Mouse (Mus musculus): Measurements from ENCODE around the gene Otub1.

Gene Otub1

DNA sequence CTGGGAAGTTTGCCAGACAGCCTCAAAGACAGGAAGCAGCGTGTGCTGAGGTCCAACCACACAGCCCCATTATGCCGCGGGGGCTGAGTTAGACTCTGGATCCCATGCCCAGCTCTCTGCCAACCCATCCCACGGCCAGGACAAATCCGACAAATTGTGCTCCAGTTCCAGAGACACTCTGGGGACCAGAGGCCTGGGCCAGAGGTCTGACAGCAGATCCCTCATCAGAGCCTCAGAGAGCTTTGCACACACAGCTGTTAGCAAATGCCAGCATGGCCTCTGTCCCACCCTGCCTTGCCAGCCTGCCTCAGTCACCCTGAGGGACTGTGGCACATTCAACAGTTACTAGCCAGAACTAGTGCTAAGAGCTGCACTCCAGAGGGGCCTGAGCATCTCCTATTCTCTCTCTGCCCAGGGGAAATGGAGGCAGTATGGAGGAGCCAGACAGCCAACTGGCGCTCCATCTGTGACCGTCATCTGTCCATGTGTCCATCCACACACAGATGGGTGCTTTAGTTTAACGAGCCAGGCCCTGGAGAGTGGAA, 57.5 kb downstream of the Otub1 start:
- DNase-seq (ENCODE audit: low read depth, low spot score): no peak

Measured in ES-CJ7 (cell line).